Mouse (Mus musculus) liver, embryonic 11.5 days (tissue): ENCODE data around the gene Nav2. TPM values are rescaled to one million over a fixed set of nuclear protein-coding genes. Genes with fewer than 3 reads are reported as not detected.

Experiments
- ATAC-seq: fragments of 200-750 bp; cut with Nextera tagmentation; replicated peaks from 2 replicates; pipeline ENCODE4 v1.8.0; 2017; ENCODE audit warnings: moderate number of reproducible peaks, mild to moderate bottlenecking, moderate TSS enrichment, moderate library complexity; ENCODE audit not compliant: low FRiP score
- DNase-seq: peaks from one replicate; pipeline ENCODE4 v3.0.0-alpha.2; 2017; ENCODE audit warnings: low spot score
- H3K27ac ChIP-seq: fragments of 300-500 bp; sonication (generic); 2 replicates; pipeline ENCODE4 v1.5.1; 2014; ENCODE audit warnings: mild to moderate bottlenecking, low read depth, low read length, control low read depth
- H3K27me3 ChIP-seq: fragments of 300-500 bp; sonication (generic); replicated peaks from 2 replicates; pipeline ENCODE4 v1.6.1; 2014; ENCODE audit warnings: low read length, mixed read lengths; ENCODE audit not compliant: control insufficient read depth, insufficient read depth
- H3K36me3 ChIP-seq: fragments of 300-500 bp; sonication (generic); 2 replicates; pipeline ENCODE4 v1.6.1; 2014; ENCODE audit warnings: mild to moderate bottlenecking, low read length, moderate library complexity, mixed read lengths; ENCODE audit not compliant: control insufficient read depth, insufficient read depth
- H3K4me1 ChIP-seq: fragments of 300-500 bp; sonication (generic); replicated peaks from 2 replicates; pipeline ENCODE4 v1.6.1; 2014; ENCODE audit warnings: low read length, mixed read lengths; ENCODE audit not compliant: control insufficient read depth, insufficient read depth
- H3K4me2 ChIP-seq: fragments of 300-500 bp; sonication (generic); 2 replicates; pipeline ENCODE4 v1.6.1; 2014; ENCODE audit warnings: mild to moderate bottlenecking, control low read depth, moderate library complexity
- H3K4me3 ChIP-seq: fragments of 300-500 bp; sonication (generic); 2 replicates; pipeline ENCODE4 v1.5.1; 2014; ENCODE audit warnings: low read depth, low read length, control low read depth
- H3K9ac ChIP-seq: fragments of 300-500 bp; sonication (generic); 2 replicates; pipeline ENCODE4 v1.6.1; 2014; ENCODE audit warnings: low read depth, low read length, control low read depth
- H3K9me3 ChIP-seq: fragments of 300-500 bp; sonication (generic); 2 replicates; pipeline ENCODE4 v1.6.1; 2016; ENCODE audit warnings: low read length, inconsistent platforms, mixed read lengths; ENCODE audit not compliant: control insufficient read depth
- WGBS: fragments of 180-500 bp; shearing (Covaris S2); extraction: QIAGEN DNeasy Blood & Tissue Kit; methylation state at CpG from one replicate; pipeline ENCODE4 v1.1.7; 2014; 5-methylcytosine and 5-hydroxymethylcytosine counted together
- polyA plus RNA-seq: library from polyadenylated mRNA; unstranded; fragments of >200 nt; fragmentation: Nextera tagmentation; extraction: Ambion mirVana; gene quantifications from 2 replicates; pipeline ENCODE4 v1.2.1, GENCODE M21; 2014

Gene Nav2
- polyA plus RNA-seq, 1 experiment from 2014 or later, result 6.2 TPM

DNA sequence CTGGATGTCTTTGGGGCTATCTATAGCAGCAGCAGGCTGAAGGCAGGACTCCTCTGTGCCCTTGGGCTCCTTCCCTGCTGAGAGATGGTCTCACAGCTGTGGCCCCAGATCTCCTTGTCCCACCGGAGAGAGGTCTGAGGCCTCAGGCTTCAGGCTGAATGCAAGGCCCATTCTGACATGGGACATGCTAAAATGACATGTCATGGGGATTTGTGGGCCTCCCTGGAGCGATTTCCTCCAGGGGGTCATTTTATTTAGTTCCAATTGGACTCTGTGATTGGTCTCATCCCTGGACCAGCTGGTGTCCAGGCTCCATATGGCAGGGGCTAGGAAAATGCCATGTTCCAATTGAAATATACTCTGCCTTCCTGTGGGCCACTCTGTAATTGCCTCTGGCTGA, 197.0 kb downstream of the Nav2 start:
- no peaks in the 10 kb centered on the region for H3K9me3 ChIP-seq
- H3K4me2 ChIP-seq, result no peak overlapping the region
- H3K9ac ChIP-seq, result no peak overlapping the region
- H3K4me3 ChIP-seq, result no peak overlapping the region
- no peak overlapping the region for H3K27ac ChIP-seq
- no peaks in the 10 kb centered on the region for H3K4me1 ChIP-seq
- H3K36me3 ChIP-seq, result no peaks in the 10 kb centered on the region
- no peak for ATAC-seq
- no peak for DNase-seq
- WGBS, result 70% methylated on average over 2 of the region's 2 CpGs
- H3K27me3 ChIP-seq, result no peaks in the 10 kb centered on the region

DNA sequence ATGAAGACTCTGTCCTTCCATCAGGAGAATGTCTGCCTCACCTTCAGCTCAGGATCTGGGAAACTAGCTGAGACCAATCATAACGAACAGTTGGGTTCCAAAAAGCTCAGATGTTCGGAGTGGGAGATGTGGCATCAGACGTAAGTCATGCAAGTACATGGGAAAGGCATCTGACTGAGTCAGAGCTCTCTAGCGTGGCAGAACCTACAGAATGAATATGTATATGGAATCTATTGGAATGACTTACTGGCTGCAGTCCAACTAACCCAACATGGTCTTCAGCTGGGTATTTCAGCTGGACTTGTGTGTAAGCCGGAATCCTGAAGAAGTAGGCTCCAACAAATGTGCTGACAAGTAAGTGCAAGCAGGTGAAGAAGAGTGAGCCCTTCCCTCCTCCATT, 199.6 kb downstream of the Nav2 start:
- no peak overlapping the region for H3K4me2 ChIP-seq
- H3K9me3 ChIP-seq, result no peaks in the 10 kb centered on the region
- ATAC-seq, result no peak
- no peak overlapping the region for H3K4me3 ChIP-seq
- H3K27me3 ChIP-seq, result no peaks in the 10 kb centered on the region
- H3K9ac ChIP-seq, result no peak overlapping the region
- no peaks in the 10 kb centered on the region for H3K36me3 ChIP-seq
- WGBS, result 82% methylated on average over 5 of the region's 5 CpGs
- H3K27ac ChIP-seq, result no peak overlapping the region
- DNase-seq, result no peak
- H3K4me1 ChIP-seq, result no peaks in the 10 kb centered on the region

DNA sequence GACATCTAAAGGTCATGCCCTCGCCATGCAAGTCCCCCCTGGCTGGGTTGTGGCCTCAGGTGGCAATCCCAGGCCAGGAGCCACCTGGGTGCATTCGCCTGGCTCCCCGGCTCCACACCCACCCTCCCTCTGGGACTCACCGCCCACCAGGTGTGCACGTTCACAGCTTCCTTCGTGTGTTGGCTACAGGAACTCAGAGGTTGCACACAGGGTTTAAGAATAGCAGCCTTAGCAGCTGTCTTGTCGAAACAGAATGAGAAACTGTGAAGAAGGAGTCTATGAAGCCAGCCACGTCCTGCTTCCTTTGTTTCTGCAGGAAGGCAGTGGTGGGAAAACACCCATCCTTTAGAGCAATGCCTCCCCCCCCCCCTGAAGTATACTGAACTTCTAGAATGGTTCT, 210.5 kb downstream of the Nav2 start:
- Histone ChIP-seq H3K9me3 (no peaks in the 10 kb centered on the region), H3K9ac (no peak overlapping the region), H3K27me3 (peaks cover 14% of the 10 kb centered on the region), H3K4me2 (no peak overlapping the region), H3K36me3 (no peaks in the 10 kb centered on the region), H3K4me1 (no peaks in the 10 kb centered on the region), H3K27ac (no peak overlapping the region), H3K4me3 (no peak overlapping the region)
- DNase-seq (no peak), ATAC-seq (no peak)
- 62% methylated on average over 8 of the region's 8 CpGs for WGBS

DNA sequence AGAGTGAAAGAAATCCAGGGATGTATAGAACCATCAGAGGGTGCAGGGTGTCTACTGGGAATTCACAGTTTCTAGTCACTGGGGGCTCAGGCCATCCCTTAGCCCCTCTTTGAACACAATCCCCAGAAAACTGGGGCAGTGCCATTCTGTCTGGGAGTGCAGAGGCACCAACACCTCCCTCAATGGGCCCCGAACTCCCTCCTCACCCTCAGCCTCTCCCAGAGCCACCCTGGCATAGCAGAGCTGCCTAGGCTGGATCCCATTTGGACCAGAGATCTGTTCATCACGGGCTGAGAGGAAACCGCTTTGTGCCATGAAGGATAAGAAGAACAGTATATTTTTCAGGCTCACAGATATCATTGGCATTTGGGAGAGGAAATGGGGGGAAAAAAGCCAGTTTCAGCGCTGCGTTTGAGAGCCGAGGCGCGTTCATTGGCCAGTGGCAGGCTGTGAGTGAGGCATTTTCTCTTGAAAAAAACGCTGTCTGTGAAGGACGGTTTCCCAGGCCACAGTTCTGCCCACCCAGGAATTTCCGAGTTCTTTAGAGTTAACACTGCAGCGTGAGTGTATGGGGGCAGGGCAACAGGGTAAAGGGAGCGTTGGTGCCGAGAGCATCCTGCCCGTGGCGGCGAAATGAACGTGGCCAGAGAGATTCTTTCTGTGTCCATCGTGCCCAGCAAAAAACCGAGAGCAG, 211.4 kb downstream of the Nav2 start:
- H3K27ac ChIP-seq, result no peak overlapping the region
- H3K27me3 ChIP-seq, result peaks cover 14% of the 10 kb centered on the region
- H3K4me3 ChIP-seq, result no peak overlapping the region
- H3K4me2 ChIP-seq, result peak overlapping the region; percentile 20; the same call in 1 of the 2 replicates
- ATAC-seq, result no peak
- no peaks in the 10 kb centered on the region for H3K9me3 ChIP-seq
- 45% methylated on average over 20 of the region's 20 CpGs for WGBS
- DNase-seq, result no peak
- no peaks in the 10 kb centered on the region for H3K4me1 ChIP-seq
- H3K9ac ChIP-seq, result no peak overlapping the region
- H3K36me3 ChIP-seq, result no peaks in the 10 kb centered on the region

DNA sequence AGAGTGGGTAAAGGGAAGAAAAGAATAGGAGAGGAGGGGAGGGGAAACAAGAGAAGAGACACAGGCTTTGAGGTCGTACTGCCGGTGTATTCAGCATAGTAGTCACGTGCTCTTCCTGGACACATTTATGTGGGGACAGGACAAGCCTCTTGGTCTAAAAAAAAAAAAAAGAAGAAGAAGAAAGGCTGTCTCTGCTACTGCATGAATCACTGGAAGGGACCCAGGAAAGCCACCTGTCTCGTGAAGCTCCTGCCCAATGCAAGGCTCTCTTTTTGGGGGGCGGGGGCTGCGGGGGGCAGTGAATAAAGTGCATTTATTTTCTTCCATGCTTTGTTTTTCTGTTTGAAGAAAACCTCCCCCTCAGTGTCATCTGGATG, 212.0 kb downstream of the Nav2 start:
- ATAC-seq (no peak), DNase-seq (no peak)
- no peak overlapping the region for H3K9ac ChIP-seq
- WGBS, result 55% methylated on average over 6 of the region's 6 CpGs
- no peaks in the 10 kb centered on the region for H3K4me1 ChIP-seq
- H3K27ac ChIP-seq, result no peak overlapping the region
- no peak overlapping the region for H3K4me3 ChIP-seq
- H3K27me3 ChIP-seq, result peaks cover 14% of the 10 kb centered on the region
- no peaks in the 10 kb centered on the region for H3K36me3 ChIP-seq
- H3K9me3 ChIP-seq, result no peaks in the 10 kb centered on the region
- H3K4me2 ChIP-seq, result no peak overlapping the region; the same call in 1 of the 2 replicates

DNA sequence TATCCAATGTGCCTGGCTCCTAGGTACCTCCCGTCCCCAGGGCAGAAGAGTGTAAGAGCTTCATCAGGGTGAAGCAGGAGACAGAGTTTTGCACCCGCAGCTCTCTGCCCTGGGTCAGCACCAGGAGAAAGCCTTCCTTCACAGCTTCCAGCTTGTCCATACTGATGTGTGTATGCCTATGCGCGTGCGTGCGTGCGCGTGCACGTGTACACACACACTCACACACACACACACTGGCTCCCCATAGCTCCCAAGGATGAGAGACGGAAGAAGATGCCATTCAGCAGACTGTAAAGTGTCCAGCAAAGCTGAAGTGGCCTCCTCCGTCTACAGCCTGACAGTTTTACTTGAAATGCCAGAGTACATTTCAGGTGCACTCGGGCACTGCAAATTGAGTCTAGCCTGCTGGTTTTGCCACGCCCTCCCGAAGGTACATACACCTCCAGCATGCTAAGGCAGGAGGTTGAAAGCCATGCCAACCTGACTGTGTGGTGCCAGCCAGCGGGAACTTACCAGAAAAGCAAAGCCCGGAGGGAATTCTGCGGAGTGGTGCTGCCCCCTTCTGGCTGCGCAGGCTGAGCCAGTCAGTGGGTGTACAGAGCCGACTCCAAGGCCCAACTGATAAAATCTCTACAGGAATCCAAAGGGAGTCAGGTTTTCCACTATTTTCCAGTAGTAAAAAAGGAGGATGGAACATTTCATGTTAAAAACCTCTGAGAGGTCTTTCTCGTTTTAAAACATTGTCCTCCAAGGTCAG, 212.6 kb downstream of the Nav2 start:
- H3K9me3 ChIP-seq, result no peaks in the 10 kb centered on the region
- H3K9ac ChIP-seq, result no peak overlapping the region
- no peak overlapping the region for H3K4me2 ChIP-seq
- H3K4me3 ChIP-seq, result no peak overlapping the region
- peaks cover 14% of the 10 kb centered on the region for H3K27me3 ChIP-seq
- DNase-seq (peak; percentile 79), ATAC-seq (peak; percentile 66)
- no peaks in the 10 kb centered on the region for H3K36me3 ChIP-seq
- whole genome bisulfite sequencing, result 39% methylated on average over 20 of the region's 20 CpGs
- no peak overlapping the region for H3K27ac ChIP-seq
- no peaks in the 10 kb centered on the region for H3K4me1 ChIP-seq

DNA sequence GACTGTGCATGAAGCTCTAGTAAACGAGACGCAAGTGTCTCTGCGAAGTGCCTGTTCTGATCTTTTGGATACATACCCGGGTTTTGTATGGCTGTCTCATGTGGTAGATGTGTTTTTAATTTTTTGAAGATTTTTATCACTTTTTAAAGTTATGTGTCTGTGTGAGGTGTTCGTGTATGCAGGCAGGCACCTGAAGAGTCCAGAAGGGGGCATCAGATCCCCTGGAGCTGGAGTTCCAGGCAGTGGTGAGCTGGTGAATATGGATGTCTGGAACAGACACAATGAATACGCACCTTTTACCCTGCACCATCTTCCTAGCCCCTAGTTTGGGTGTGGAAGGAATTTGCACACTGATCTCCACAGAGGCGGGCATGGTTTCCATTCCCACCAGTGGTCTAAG, 214.0 kb downstream of the Nav2 start:
- DNase-seq, result no peak
- H3K36me3 ChIP-seq, result no peaks in the 10 kb centered on the region
- H3K9me3 ChIP-seq, result no peaks in the 10 kb centered on the region
- no peaks in the 10 kb centered on the region for H3K4me1 ChIP-seq
- no peak overlapping the region for H3K4me2 ChIP-seq
- no peak overlapping the region for H3K4me3 ChIP-seq
- 58% methylated on average over 7 of the region's 7 CpGs for whole genome bisulfite sequencing
- peaks cover 14% of the 10 kb centered on the region for H3K27me3 ChIP-seq
- no peak overlapping the region for H3K9ac ChIP-seq
- H3K27ac ChIP-seq, result no peak overlapping the region
- ATAC-seq, result no peak

DNA sequence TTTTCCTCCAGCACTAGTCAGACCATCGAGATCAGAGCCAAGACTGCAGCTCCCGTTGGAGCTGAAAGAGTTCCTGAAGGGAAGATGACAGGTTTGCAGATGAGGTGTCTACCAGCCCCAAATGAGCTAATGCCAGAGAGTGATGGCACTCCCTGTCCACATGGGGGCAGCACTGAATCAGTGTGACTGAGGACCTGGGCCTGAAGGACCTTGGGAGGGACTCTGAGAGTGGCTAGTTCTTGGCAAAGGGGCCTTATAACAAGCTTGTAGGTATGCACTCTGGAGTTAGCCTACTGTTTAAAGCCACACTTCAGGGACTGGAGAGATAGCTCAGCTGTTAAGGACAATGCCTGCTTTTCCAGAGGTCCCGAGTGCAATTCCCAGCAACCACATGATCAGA, 217.0 kb downstream of the Nav2 start:
- WGBS, result 34% methylated on average over 3 of the region's 3 CpGs
- ATAC-seq (no peak), DNase-seq (no peak)
- no peaks in the 10 kb centered on the region for H3K36me3 ChIP-seq
- no peak overlapping the region for H3K27ac ChIP-seq
- no peak overlapping the region for H3K4me3 ChIP-seq
- H3K4me2 ChIP-seq, result no peak overlapping the region
- H3K4me1 ChIP-seq, result no peaks in the 10 kb centered on the region
- H3K9ac ChIP-seq, result no peak overlapping the region
- H3K27me3 ChIP-seq, result peaks cover 4% of the 10 kb centered on the region
- no peaks in the 10 kb centered on the region for H3K9me3 ChIP-seq

DNA sequence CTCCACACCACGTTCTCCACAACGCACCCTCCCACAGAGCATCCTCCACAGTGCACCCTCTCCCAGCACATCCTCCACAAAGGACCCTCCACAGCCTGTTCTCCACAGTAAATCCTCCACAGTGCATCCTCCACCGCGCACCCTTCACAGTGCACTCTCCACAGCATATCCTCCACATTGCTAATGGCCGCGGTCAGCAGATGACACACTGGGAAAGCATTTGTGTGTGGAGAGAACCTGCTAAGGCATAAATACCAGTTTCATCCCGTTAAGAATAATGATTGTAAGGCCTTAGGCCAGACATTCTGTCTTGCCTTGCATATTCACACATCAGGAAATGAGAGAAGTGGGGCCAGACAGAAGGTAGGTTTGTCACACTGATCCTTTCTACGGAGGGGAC, 219.7 kb downstream of the Nav2 start:
- DNase-seq (no peak), ATAC-seq (no peak)
- Histone ChIP-seq H3K9ac (no peak overlapping the region), H3K36me3 (no peaks in the 10 kb centered on the region), H3K4me2 (no peak overlapping the region), H3K9me3 (no peaks in the 10 kb centered on the region), H3K27ac (no peak overlapping the region), H3K4me1 (no peaks in the 10 kb centered on the region), H3K27me3 (no peaks in the 10 kb centered on the region), H3K4me3 (no peak overlapping the region)
- 77% methylated on average over 8 of the region's 8 CpGs for WGBS
